Mouse (Mus musculus) midbrain, postnatal 0 days (tissue): ENCODE measurements around the gene Usp3. TPM values are rescaled to one million over a fixed set of nuclear protein-coding genes. Genes with fewer than 3 reads are reported as not detected.
A peak's percentile ranks its signal among the peaks of the same experiment; 100 is the strongest.

Source experiments
- ATAC-seq: fragments of 200-750 bp; cut with Nextera tagmentation; 2 replicates; pipeline ENCODE4 v1.8.0; 2017; ENCODE audit warnings: moderate number of reproducible peaks, mild to moderate bottlenecking, moderate TSS enrichment, moderate library complexity; ENCODE audit not compliant: low FRiP score
- DNase-seq: peaks from one replicate; pipeline ENCODE4 v3.0.0-alpha.2; 2015; ENCODE audit warnings: low spot score
- H3K27ac ChIP-seq: fragments of 300-500 bp; sonication (generic); 2 replicates; pipeline ENCODE4 v1.5.1; 2014; ENCODE audit warnings: low read depth, mild to moderate bottlenecking, low read length, mixed read lengths
- H3K27me3 ChIP-seq: fragments of 300-500 bp; sonication (generic); 2 replicates; pipeline ENCODE4 v1.6.1; 2014; ENCODE audit warnings: low read length, control low read depth, mixed read lengths; ENCODE audit not compliant: insufficient read depth
- H3K36me3 ChIP-seq: fragments of 300-500 bp; sonication (generic); 2 replicates; pipeline ENCODE4 v1.6.1; 2014; ENCODE audit warnings: low read length, control low read depth, mixed read lengths; ENCODE audit not compliant: insufficient read depth
- H3K4me1 ChIP-seq: fragments of 300-500 bp; sonication (generic); 2 replicates; pipeline ENCODE4 v1.6.1; 2014; ENCODE audit warnings: mild to moderate bottlenecking, control low read depth, antibody characterized with exemption, low read length, mixed read lengths; ENCODE audit not compliant: insufficient read depth
- H3K4me2 ChIP-seq: fragments of 300-500 bp; sonication (generic); 2 replicates; pipeline ENCODE4 v1.6.1; 2014; ENCODE audit warnings: low read depth, mild to moderate bottlenecking, low read length, mixed read lengths; ENCODE audit not compliant: poor library complexity, severe bottlenecking
- H3K4me3 ChIP-seq: fragments of 300-500 bp; sonication (generic); 2 replicates; pipeline ENCODE4 v1.5.1; 2014; ENCODE audit warnings: low read depth, mild to moderate bottlenecking, low read length, moderate library complexity
- H3K9ac ChIP-seq: fragments of 300-500 bp; sonication (generic); replicated peaks from 2 replicates; pipeline ENCODE4 v1.6.1; 2014; ENCODE audit warnings: mild to moderate bottlenecking, low read length, moderate library complexity, mixed read lengths; ENCODE audit not compliant: poor library complexity, severe bottlenecking
- H3K9me3 ChIP-seq: fragments of 300-500 bp; sonication (generic); 2 replicates; pipeline ENCODE4 v1.6.1; 2016; ENCODE audit warnings: low read length, control low read depth
- CTCF ChIP-seq: IDR thresholded peaks from 2 replicates; pipeline ENCODE4 v1.5.1; 2016; ENCODE audit warnings: antibody characterized with exemption, mild to moderate bottlenecking
- WGBS: fragments of 180-500 bp; shearing (Covaris S2); extraction: QIAGEN DNeasy Blood & Tissue Kit; methylation state at CpG from one replicate; pipeline ENCODE4 v1.1.7; 2014; 5-methylcytosine and 5-hydroxymethylcytosine counted together
- polyA plus RNA-seq: library from polyadenylated mRNA; unstranded; fragments of >200 nt; fragmentation: Nextera tagmentation; extraction: Ambion mirVana; gene quantifications from 2 replicates; pipeline ENCODE4 v1.2.1, GENCODE M21; 2015
- total RNA-seq: library from RNA; depleted of rRNA; stranded (reverse); fragments of >200 nt; gene quantifications from 2 replicates; pipeline ENCODE4 v1.2.3, GENCODE M21; 2014

The Usp3 gene
- total and polyA plus RNA-seq, 2 experiments from 2014 or later = 30.0 to 39.9 TPM

- Histone ChIP-seq H3K4me1 (no peaks in the 10 kb centered on the region), H3K36me3 (no peaks in the 10 kb centered on the region), H3K9ac (no peak overlapping the region), H3K27me3 (no peaks in the 10 kb centered on the region), H3K9me3 (no peaks in the 10 kb centered on the region), H3K27ac (no peak overlapping the region), H3K4me3 (no peak overlapping the region), H3K4me2 (no peak overlapping the region)
- TF ChIP-seq CTCF = no peak
- no peak for DNase-seq
- 62% methylated on average over 12 of the region's 12 CpGs for WGBS
- ATAC-seq = no peak
Observed at GRCm38 (mm10) chr9:66606851-66607250, 13.9 kb upstream of the Usp3 start.

DNA sequence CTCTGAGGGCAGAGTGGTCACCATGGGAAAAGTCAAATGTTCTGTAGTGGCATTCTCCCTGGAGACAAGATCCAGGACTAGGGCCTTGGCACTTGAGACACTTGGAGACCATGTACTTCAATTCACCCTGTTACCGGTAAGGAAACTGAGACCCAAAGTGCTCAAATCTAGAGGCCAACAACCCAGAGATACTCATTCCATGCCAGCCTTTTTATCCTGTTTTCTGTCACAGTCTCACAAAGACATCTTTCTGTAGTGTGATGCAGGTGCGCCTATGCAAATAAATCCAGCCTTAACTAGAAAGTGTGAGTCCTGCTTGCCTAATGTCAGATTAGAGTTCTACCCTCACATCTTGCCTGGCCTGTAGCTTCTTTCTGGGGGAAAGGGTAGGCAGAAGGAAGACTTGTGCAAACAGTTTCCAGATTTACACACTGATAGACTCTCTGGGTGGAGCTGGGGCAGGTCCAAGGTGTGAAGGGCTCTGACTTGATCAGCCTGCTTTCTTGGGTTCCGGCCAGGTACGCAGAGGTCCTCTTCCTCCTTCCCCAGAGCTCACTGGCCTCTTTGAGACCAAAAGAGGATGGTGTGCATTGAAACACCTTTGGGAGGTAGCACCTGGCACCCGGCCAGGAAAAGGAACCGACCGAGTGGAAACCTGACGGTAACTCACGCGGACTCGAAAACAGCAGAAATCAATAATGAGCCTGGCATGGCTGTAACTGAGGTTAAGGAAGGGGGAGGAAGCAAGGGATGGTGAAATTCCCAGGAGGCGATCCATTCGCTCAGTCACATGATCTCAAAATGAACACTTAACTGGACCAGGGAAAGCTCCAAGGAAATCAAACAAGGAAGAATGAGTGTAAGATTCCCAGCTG, 13.2 kb upstream of the Usp3 start:
- Histone ChIP-seq H3K4me1 (no peaks in the 10 kb centered on the region), H3K27ac (no peak overlapping the region), H3K36me3 (no peaks in the 10 kb centered on the region), H3K9ac (no peak overlapping the region), H3K27me3 (no peaks in the 10 kb centered on the region), H3K4me3 (no peak overlapping the region), H3K9me3 (no peaks in the 10 kb centered on the region), H3K4me2 (no peak overlapping the region)
- 73% methylated on average over 13 of the region's 13 CpGs for WGBS
- no peak for TF ChIP-seq CTCF
- ATAC-seq (no peak), DNase-seq (peak; percentile 37)

DNA sequence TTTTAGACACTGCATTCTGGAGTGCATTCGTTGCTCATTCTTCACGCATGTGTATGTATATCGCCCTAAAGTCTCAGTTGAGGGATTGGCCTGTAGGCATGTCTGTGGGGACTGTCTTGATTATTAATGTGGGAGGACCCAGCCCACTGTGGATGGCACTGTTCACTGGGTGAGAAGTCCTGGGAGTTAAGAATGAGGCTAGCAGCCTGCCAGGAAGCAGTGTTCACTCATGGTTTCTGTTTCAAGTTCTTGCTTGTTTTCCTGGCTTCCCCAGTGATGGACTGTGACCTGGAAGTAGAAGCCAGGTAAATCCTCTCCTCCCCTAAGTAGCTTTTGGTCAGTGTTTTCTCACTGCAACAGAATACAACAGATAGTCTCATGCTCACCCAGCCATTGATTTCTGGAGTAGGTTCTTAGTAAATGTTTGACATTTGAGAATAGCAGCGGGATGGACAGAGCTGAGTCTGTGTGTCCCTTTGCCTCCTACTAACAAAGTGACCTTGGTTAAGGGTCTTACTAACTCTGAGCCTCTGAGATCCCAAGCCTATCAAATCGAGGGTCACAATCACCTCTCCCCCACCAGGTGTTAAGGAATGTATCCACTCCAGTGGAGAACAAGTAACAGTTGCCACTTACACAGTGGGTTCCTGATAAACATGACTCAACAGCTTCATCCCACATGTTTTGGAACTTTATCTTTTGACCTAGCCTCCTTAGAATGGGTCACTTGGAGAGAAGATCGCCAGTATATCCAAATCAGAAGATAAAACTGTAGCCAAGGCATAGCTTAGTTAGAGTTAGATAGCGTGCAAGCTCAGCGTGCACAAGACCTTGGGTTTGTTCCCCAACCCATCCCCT, 11.6 kb upstream of the Usp3 start:
- ATAC-seq (no peak), DNase-seq (no peak)
- no peak overlapping the region for H3K27ac ChIP-seq
- H3K4me1 ChIP-seq = no peaks in the 10 kb centered on the region
- no peak overlapping the region for H3K4me2 ChIP-seq
- no peaks in the 10 kb centered on the region for H3K27me3 ChIP-seq
- H3K9me3 ChIP-seq = no peaks in the 10 kb centered on the region
- WGBS = 88% methylated on average over 8 of the region's 8 CpGs
- TF ChIP-seq CTCF = no peak
- no peak overlapping the region for H3K4me3 ChIP-seq
- H3K9ac ChIP-seq = no peak overlapping the region
- no peaks in the 10 kb centered on the region for H3K36me3 ChIP-seq

- Histone ChIP-seq H3K27ac (no peak overlapping the region), H3K9ac (no peak overlapping the region), H3K27me3 (no peaks in the 10 kb centered on the region), H3K9me3 (no peaks in the 10 kb centered on the region), H3K36me3 (no peaks in the 10 kb centered on the region), H3K4me3 (no peak overlapping the region), H3K4me1 (no peaks in the 10 kb centered on the region), H3K4me2 (no peak overlapping the region)
- DNase-seq (no peak), ATAC-seq (no peak)
- no peak for TF ChIP-seq CTCF
- WGBS = 89% methylated on average over 1 of the region's 1 CpGs
Observed at GRCm38 (mm10) chr9:66603907-66604306, 11.0 kb upstream of the Usp3 start.

DNA sequence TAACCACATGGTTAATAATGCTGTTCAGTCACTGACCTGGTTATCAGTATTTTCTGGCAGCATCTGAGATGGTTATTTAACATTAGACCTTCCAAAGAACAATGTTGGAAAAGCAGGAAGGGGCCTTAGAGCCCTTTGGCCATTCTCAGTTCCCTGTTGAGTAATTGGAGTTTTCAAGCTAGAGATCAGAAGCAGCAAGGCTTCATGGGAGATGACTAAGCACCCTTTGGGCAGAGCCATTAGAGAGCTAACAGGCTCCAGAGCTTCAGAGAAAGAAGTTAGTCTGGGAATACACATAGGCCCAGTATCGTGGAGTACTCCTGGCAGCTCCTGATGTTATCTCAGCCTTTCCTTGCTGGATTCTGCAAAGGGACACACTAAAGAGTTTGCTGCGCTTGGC, 8.1 kb upstream of the Usp3 start:
- no peaks in the 10 kb centered on the region for H3K9me3 ChIP-seq
- no peak overlapping the region for H3K27ac ChIP-seq
- no peaks in the 10 kb centered on the region for H3K4me1 ChIP-seq
- H3K36me3 ChIP-seq = no peaks in the 10 kb centered on the region
- DNase-seq (no peak), ATAC-seq (no peak)
- no peak overlapping the region for H3K9ac ChIP-seq
- WGBS = 72% methylated on average over 2 of the region's 2 CpGs
- no peak overlapping the region for H3K4me3 ChIP-seq
- no peaks in the 10 kb centered on the region for H3K27me3 ChIP-seq
- no peak overlapping the region for H3K4me2 ChIP-seq
- TF ChIP-seq CTCF = no peak

GRCm38 (mm10) chr9:66600551-66600950, 7.6 kb upstream of the Usp3 start:
- no peaks in the 10 kb centered on the region for H3K9me3 ChIP-seq
- DNase-seq = no peak
- ATAC-seq = no peak
- no peak overlapping the region for H3K4me2 ChIP-seq
- no peaks in the 10 kb centered on the region for H3K27me3 ChIP-seq
- H3K36me3 ChIP-seq = no peaks in the 10 kb centered on the region
- no peak for TF ChIP-seq CTCF
- no peak overlapping the region for H3K4me3 ChIP-seq
- H3K4me1 ChIP-seq = no peaks in the 10 kb centered on the region
- 80% methylated on average over 2 of the region's 2 CpGs for WGBS
- no peak overlapping the region for H3K27ac ChIP-seq
- H3K9ac ChIP-seq = no peak overlapping the region
